Mouse (Mus musculus) megakaryocyte, embryonic 14.5 days (primary cell): ENCODE results near the gene Cacna1s.

Experiments used
- FLI1 ChIP-seq: IDR thresholded peaks from 2 replicates; pipeline ENCODE4 v1.6.1; 2012; ENCODE audit warnings: low read length, inconsistent platforms, mixed read lengths
- GATA1 ChIP-seq: IDR thresholded peaks from 3 replicates; pipeline ENCODE4 v1.6.1; 2012; ENCODE audit warnings: mixed read lengths, low read length, inconsistent platforms, borderline replicate concordance

DNA sequence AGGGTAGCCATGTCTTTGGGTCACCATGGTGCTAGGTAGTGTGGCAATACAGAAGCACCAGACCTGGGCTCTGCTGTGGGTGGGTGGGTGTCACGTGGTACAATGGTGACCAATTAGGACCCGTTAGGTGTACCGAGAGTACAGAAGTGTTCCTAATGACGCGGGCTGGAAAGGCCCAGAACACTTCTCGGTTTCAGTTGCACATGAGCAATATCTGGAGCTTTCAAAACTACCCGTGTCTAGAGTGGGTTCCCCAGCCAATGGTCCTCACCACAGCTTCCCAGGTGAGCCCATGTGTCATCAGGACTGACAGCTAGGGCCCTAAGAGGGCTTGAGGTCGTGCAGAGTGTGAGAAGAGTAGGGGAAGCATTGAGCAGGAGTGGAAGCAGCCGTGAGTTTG, 64.5 kb downstream of the Cacna1s start:
- TF ChIP-seq GATA1 (no peak), FLI1 (no peak)
